Mouse (Mus musculus): ENCODE measurements around the gene Sgsh. TPM values are rescaled to one million over a fixed set of nuclear protein-coding genes. Genes with fewer than 3 reads are reported as not detected.
A peak's percentile ranks its signal among the peaks of the same experiment; 100 is the strongest.

Sgsh gene
- polyA plus RNA-seq, 1 experiment from 2014 or later = 6.2 TPM

DNA sequence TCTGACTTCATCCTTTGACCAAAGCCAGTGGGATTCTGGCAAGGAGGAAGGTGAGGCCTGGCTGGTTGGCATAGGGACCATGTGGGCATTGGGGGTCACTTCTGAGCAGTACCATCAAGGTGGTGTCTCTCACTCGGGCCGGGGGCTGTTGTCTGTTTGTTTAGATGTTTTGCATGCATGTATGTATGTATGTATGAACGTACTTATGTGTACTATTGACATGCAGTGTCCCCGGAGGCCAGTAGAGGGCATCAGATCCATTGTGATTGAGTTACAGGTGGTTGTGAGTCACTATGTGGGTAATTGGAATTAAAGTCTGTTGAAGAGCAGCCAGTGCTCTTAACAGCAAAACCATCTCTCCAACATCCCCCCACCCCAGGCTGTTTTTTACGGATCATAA, 15.7 kb downstream of the Sgsh start:
- Histone ChIP-seq H3K36me3 (replicated peaks; ENCODE audit: control insufficient read depth, insufficient read depth, low read depth, low read length) (no peaks in the 10 kb centered on the region), H3K27ac (replicated peaks; ENCODE audit: low read depth, low read length) (no peak overlapping the region), H3K27me3 (ENCODE audit: control insufficient read depth, insufficient read depth, low read length) (no peaks in the 10 kb centered on the region), H3K4me1 (ENCODE audit: control insufficient read depth, insufficient read depth, low read length) (no peaks in the 10 kb centered on the region), H3K4me2 (ENCODE audit: low read depth, low read length) (no peak overlapping the region), H3K9ac (replicated peaks; ENCODE audit: low read length) (no peak overlapping the region; the same call in 1 of the 2 replicates), H3K4me3 (ENCODE audit: low read depth, low read length) (no peak overlapping the region), H3K9me3 (replicated peaks; ENCODE audit: control insufficient read depth, low read length) (no peaks in the 10 kb centered on the region)
- ATAC-seq (replicated peaks; ENCODE audit: insufficient number of reproducible peaks, low FRiP score, low TSS enrichment, low read depth) (0 out of 2 replicates have a peak, but pooled peaks have one; percentile 25), DNase-seq (ENCODE audit: low spot score) (peak; percentile 91)
- 9% methylated on average over 5 of the region's 5 CpGs for WGBS

- Histone ChIP-seq H3K27ac (replicated peaks; ENCODE audit: low read depth, low read length) (no peak overlapping the region), H3K4me3 (ENCODE audit: low read depth, low read length) (no peak overlapping the region), H3K9ac (replicated peaks; ENCODE audit: low read length) (no peak overlapping the region; the same call in 1 of the 2 replicates), H3K4me1 (ENCODE audit: control insufficient read depth, insufficient read depth, low read length) (no peaks in the 10 kb centered on the region), H3K36me3 (replicated peaks; ENCODE audit: control insufficient read depth, insufficient read depth, low read depth, low read length) (no peaks in the 10 kb centered on the region), H3K27me3 (ENCODE audit: control insufficient read depth, insufficient read depth, low read length) (no peaks in the 10 kb centered on the region), H3K9me3 (replicated peaks; ENCODE audit: control insufficient read depth, low read length) (no peaks in the 10 kb centered on the region), H3K4me2 (ENCODE audit: low read depth, low read length) (no peak overlapping the region)
- ATAC-seq (replicated peaks; ENCODE audit: insufficient number of reproducible peaks, low FRiP score, low TSS enrichment, low read depth) = no peak
- DNase-seq (ENCODE audit: low spot score) = no peak
- 47% methylated on average over 5 of the region's 5 CpGs for WGBS
Measured at GRCm38 (mm10) chr11:119339179-119339578, 16.2 kb downstream of the Sgsh start.

DNA sequence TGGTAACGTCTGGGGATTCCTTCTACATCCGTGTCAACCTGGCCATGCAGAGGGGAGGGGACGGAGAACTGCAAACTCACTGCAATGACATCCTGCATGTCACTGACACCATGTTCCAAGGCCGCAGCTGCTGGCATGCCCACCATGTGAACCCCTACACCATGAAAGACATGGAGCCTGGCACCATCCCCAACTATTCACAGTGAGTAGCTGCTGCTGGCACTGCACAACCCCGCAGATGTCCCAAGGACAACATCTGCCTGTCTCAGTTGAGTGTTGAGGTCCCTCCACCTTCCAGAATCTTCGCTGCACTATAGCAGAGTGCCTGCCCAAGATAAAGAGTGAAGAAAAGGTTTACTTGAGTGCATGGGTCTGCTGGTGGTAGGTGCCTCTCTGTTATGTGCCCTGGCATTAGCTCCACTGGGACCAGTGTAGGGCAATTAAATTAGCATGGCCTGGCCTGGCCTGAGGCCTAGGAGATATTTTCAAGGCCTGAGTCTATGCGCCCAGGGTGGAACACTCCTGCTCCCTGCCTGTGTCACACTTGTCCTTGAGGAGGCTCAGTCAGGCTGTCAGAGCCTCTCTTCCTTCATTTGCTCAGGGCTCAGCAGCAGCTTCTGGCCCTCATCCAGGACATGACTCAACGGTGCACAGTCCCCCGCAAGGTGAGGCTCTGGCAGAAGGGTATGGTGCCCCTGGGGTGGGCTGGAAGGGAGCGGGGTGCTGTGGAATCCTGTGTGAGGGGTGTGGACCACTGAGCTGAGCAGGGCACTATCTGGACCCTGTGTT, 16.9 kb downstream of the Sgsh start:
- WGBS = 80% methylated on average over 10 of the region's 10 CpGs
- Histone ChIP-seq H3K4me2 (ENCODE audit: low read depth, low read length) (no peak overlapping the region), H3K27me3 (ENCODE audit: control insufficient read depth, insufficient read depth, low read length) (no peaks in the 10 kb centered on the region), H3K27ac (replicated peaks; ENCODE audit: low read depth, low read length) (no peak overlapping the region), H3K4me3 (ENCODE audit: low read depth, low read length) (no peak overlapping the region), H3K4me1 (ENCODE audit: control insufficient read depth, insufficient read depth, low read length) (no peaks in the 10 kb centered on the region), H3K9me3 (replicated peaks; ENCODE audit: control insufficient read depth, low read length) (no peaks in the 10 kb centered on the region), H3K36me3 (replicated peaks; ENCODE audit: control insufficient read depth, insufficient read depth, low read depth, low read length) (no peaks in the 10 kb centered on the region), H3K9ac (replicated peaks; ENCODE audit: low read length) (no peak overlapping the region)
- ATAC-seq (replicated peaks; ENCODE audit: insufficient number of reproducible peaks, low FRiP score, low TSS enrichment, low read depth) (no peak), DNase-seq (ENCODE audit: low spot score) (no peak)

DNA sequence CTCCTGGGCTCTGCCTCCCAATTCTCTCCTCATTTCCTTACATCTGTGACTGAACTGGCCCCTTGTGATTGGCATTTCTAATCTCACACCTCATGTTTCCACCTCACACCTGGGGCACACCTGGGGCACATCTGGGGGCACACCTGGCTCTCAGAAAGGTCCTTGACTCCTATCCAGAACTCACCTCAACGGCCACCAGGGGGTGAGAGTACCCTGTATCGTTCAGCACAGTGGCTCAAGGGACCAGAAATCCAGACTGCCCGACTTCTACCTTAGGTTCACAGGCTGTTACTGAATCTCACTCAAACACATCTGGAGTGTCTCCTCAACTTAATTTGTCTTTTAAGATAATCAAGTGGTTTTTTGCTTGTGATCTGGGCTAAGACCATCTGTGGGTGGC, 23.4 kb downstream of the Sgsh start:
- no peak overlapping the region for H3K9ac ChIP-seq (replicated peaks; ENCODE audit: low read length)
- 48% methylated on average over 3 of the region's 3 CpGs for WGBS
- no peak for DNase-seq (ENCODE audit: low spot score)

DNA sequence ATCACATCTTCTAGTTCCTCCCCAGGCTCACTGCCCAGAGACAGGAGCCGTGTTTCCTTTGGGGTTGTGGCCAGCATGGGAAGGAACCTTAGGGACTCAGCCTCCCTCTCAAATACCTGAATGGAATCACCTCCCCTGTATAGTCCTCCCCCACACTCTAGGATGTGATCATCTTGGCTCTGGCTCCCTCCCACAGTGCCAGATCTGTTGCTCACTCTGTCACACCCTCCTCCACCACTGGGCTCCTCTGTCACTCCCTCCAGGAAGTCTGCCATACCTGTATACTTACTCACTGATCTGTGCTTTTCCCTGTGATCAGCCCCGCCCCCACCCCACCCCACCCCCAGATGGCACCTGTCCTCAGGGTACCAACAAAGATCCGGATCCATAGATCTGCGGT, 24.7 kb downstream of the Sgsh start:
- Histone ChIP-seq H3K27me3 (ENCODE audit: control insufficient read depth, insufficient read depth, low read length) (no peaks in the 10 kb centered on the region), H3K9me3 (replicated peaks; ENCODE audit: control insufficient read depth, low read length) (no peaks in the 10 kb centered on the region), H3K27ac (replicated peaks; ENCODE audit: low read depth, low read length) (no peak overlapping the region), H3K9ac (replicated peaks; ENCODE audit: low read length) (no peak overlapping the region), H3K36me3 (replicated peaks; ENCODE audit: control insufficient read depth, insufficient read depth, low read depth, low read length) (no peaks in the 10 kb centered on the region), H3K4me1 (ENCODE audit: control insufficient read depth, insufficient read depth, low read length) (no peaks in the 10 kb centered on the region), H3K4me3 (ENCODE audit: low read depth, low read length) (no peak overlapping the region), H3K4me2 (ENCODE audit: low read depth, low read length) (no peak overlapping the region)
- ATAC-seq (replicated peaks; ENCODE audit: insufficient number of reproducible peaks, low FRiP score, low TSS enrichment, low read depth) (no peak), DNase-seq (ENCODE audit: low spot score) (no peak)
- 57% methylated on average over 4 of the region's 4 CpGs for WGBS

More for the DNA sequence above, 23.4 kb downstream of the Sgsh start:
- no peak overlapping the region for H3K4me3 ChIP-seq (ENCODE audit: low read depth, low read length)
- H3K36me3 ChIP-seq (replicated peaks; ENCODE audit: control insufficient read depth, insufficient read depth, low read depth, low read length) = no peaks in the 10 kb centered on the region
- H3K4me1 ChIP-seq (ENCODE audit: control insufficient read depth, insufficient read depth, low read length) = no peaks in the 10 kb centered on the region
- H3K4me2 ChIP-seq (ENCODE audit: low read depth, low read length) = no peak overlapping the region
- no peaks in the 10 kb centered on the region for H3K27me3 ChIP-seq (ENCODE audit: control insufficient read depth, insufficient read depth, low read length)
- no peak overlapping the region for H3K27ac ChIP-seq (replicated peaks; ENCODE audit: low read depth, low read length)
- no peak for ATAC-seq (replicated peaks; ENCODE audit: insufficient number of reproducible peaks, low FRiP score, low TSS enrichment, low read depth)
- no peaks in the 10 kb centered on the region for H3K9me3 ChIP-seq (replicated peaks; ENCODE audit: control insufficient read depth, low read length)

DNA sequence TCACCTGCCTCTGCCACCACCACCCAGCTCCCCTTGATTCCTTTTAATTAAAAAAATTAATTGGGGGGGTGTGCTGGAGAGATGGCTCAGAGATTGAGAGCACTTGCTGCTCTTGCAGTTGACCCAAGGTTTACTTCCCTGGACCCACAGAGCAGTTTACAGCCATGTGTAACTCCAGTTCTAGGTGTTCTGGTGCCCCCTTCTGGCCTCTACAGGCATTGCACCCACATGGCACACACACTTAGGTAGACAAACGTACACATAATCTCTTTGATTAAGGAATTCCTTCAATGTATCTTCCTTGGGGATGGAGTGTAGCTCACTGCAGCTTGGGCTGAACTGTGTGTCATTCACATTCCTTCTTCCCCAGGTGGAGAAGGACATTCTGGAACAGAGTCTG, 30.3 kb downstream of the Sgsh start:
- 74% methylated on average over 1 of the region's 1 CpGs for WGBS
- no peak for DNase-seq (ENCODE audit: low spot score)
- Histone ChIP-seq H3K4me2 (ENCODE audit: low read depth, low read length) (no peak overlapping the region), H3K36me3 (replicated peaks; ENCODE audit: control insufficient read depth, insufficient read depth, low read depth, low read length) (no peaks in the 10 kb centered on the region), H3K9me3 (replicated peaks; ENCODE audit: control insufficient read depth, low read length) (no peaks in the 10 kb centered on the region), H3K27me3 (ENCODE audit: control insufficient read depth, insufficient read depth, low read length) (no peaks in the 10 kb centered on the region), H3K27ac (replicated peaks; ENCODE audit: low read depth, low read length) (no peak overlapping the region), H3K4me3 (ENCODE audit: low read depth, low read length) (no peak overlapping the region), H3K4me1 (ENCODE audit: control insufficient read depth, insufficient read depth, low read length) (no peaks in the 10 kb centered on the region), H3K9ac (replicated peaks; ENCODE audit: low read length) (no peak overlapping the region)
- ATAC-seq (replicated peaks; ENCODE audit: insufficient number of reproducible peaks, low FRiP score, low TSS enrichment, low read depth) = no peak

DNA sequence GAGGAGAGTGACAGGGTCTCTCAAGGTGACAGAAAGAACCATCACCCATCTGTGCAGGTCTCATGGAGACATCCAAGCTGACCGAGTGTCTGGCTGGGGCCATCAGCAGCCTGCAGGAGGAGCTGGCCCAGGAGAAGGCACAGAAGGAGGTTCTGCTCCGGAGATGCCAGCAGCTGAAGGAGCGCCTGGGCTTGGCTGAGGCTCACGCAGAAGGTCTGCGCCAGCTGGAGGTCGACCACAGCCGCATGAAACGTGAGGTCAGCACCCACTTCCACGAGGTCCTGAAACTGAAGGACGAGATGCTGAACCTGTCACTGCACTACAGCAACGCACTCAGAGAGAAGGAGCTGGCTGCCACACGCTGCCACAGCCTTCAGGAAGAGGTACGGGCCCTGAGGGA, 32.8 kb downstream of the Sgsh start:
- Histone ChIP-seq H3K9me3 (replicated peaks; ENCODE audit: control insufficient read depth, low read length) (no peaks in the 10 kb centered on the region), H3K36me3 (replicated peaks; ENCODE audit: control insufficient read depth, insufficient read depth, low read depth, low read length) (no peaks in the 10 kb centered on the region), H3K4me2 (ENCODE audit: low read depth, low read length) (no peak overlapping the region), H3K27ac (replicated peaks; ENCODE audit: low read depth, low read length) (no peak overlapping the region), H3K9ac (replicated peaks; ENCODE audit: low read length) (no peak overlapping the region), H3K27me3 (ENCODE audit: control insufficient read depth, insufficient read depth, low read length) (no peaks in the 10 kb centered on the region), H3K4me3 (ENCODE audit: low read depth, low read length) (no peak overlapping the region), H3K4me1 (ENCODE audit: control insufficient read depth, insufficient read depth, low read length) (no peaks in the 10 kb centered on the region)
- WGBS = 85% methylated on average over 13 of the region's 13 CpGs
- ATAC-seq (replicated peaks; ENCODE audit: insufficient number of reproducible peaks, low FRiP score, low TSS enrichment, low read depth) (no peak), DNase-seq (ENCODE audit: low spot score) (no peak)

DNA sequence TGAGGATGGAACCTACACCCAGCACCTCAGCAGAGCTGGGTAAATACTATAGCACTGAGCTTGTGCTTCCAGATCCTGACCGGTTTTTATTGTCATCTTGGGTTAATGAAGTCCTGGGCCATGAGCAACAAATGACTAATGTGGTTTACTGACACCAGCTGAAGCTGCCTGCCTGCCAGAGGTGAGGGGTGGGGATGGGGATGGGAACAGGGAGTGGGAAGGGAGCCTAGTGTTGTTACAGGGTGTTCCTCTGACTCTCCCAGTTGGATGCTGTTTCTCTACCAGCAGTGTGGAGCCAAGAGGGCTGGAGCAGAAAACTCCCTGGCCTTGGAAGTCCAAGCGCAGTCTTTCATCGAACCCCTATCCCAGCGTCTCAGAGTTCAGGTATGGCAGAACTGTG, 38.6 kb downstream of the Sgsh start:
- Histone ChIP-seq H3K27ac (replicated peaks; ENCODE audit: low read depth, low read length) (no peak overlapping the region), H3K9me3 (replicated peaks; ENCODE audit: control insufficient read depth, low read length) (no peaks in the 10 kb centered on the region), H3K4me2 (ENCODE audit: low read depth, low read length) (no peak overlapping the region), H3K36me3 (replicated peaks; ENCODE audit: control insufficient read depth, insufficient read depth, low read depth, low read length) (no peaks in the 10 kb centered on the region), H3K27me3 (ENCODE audit: control insufficient read depth, insufficient read depth, low read length) (no peaks in the 10 kb centered on the region), H3K4me1 (ENCODE audit: control insufficient read depth, insufficient read depth, low read length) (no peaks in the 10 kb centered on the region), H3K4me3 (ENCODE audit: low read depth, low read length) (no peak overlapping the region), H3K9ac (replicated peaks; ENCODE audit: low read length) (no peak overlapping the region)
- no peak for ATAC-seq (replicated peaks; ENCODE audit: insufficient number of reproducible peaks, low FRiP score, low TSS enrichment, low read depth)
- no peak for DNase-seq (ENCODE audit: low spot score)
- WGBS = 86% methylated on average over 4 of the region's 4 CpGs
